10 mouse cellular contexts compared by ENCODE assay signal in genomic region chr14:61493511-61494135, GRCm38 (mm10). TPM values are rescaled to one million over a fixed set of nuclear protein-coding genes. Genes with fewer than 3 reads are reported as not detected.
DNase-seq lines count a peak whose midpoint lies in the region; ATAC-seq lines count a peak whose summit lies in the region.
"Had no signal": no experiment of that assay in that cellular context is flagged by ENCODE, and none has a peak within 500 bp of the region (broad histone marks: within the 10 kb centered on the region; RNA-seq: fewer than 3 reads in every experiment).

No protein-coding gene starts in this region.

- H3K36me3 ChIP-seq in kidney, embryonic 15.5 days: no peaks in the 10 kb centered on the region
- no peaks in the 10 kb centered on the region for H3K36me3 ChIP-seq in forebrain, embryonic 10.5 days (replicated peaks)
- H3K36me3 ChIP-seq: limb, embryonic 15.5 days had no signal

- no peak overlapping the region for H3K9ac ChIP-seq in kidney, embryonic 15.5 days
- H3K9ac ChIP-seq: limb, embryonic 15.5 days had no signal

- H3K27me3 ChIP-seq in kidney, embryonic 15.5 days: no peaks in the 10 kb centered on the region
- no peaks in the 10 kb centered on the region for H3K27me3 ChIP-seq in forebrain, embryonic 10.5 days (ENCODE audit: poor library complexity, severe bottlenecking)
- H3K27me3 ChIP-seq: limb, embryonic 15.5 days had no signal

- no peak overlapping the region for H3K27ac ChIP-seq in kidney, embryonic 15.5 days
- no peak overlapping the region for H3K27ac ChIP-seq in forebrain, embryonic 10.5 days
- H3K27ac ChIP-seq: limb, embryonic 15.5 days had no signal

- no peaks in the 10 kb centered on the region for H3K4me1 ChIP-seq in kidney, embryonic 15.5 days
- H3K4me1 ChIP-seq in forebrain, embryonic 10.5 days: peaks cover 7% of the 10 kb centered on the region
- H3K4me1 ChIP-seq: limb, embryonic 15.5 days had no signal

- WGBS in kidney, embryonic 15.5 days: 49% methylated on average over 6 of the region's 6 CpGs
- WGBS in forebrain, embryonic 10.5 days: 67% methylated on average over 6 of the region's 6 CpGs

- no peak overlapping the region for H3K4me2 ChIP-seq in kidney, embryonic 15.5 days
- H3K4me2 ChIP-seq: limb, embryonic 15.5 days had no signal

- no peaks in the 10 kb centered on the region for H3K9me3 ChIP-seq in kidney, embryonic 15.5 days (replicated peaks)
- no peaks in the 10 kb centered on the region for H3K9me3 ChIP-seq in forebrain, embryonic 10.5 days
- H3K9me3 ChIP-seq: limb, embryonic 15.5 days had no signal

- ATAC-seq in kidney, embryonic 15.5 days (replicated peaks; ENCODE audit: low FRiP score): no peak
- ATAC-seq: intestine, embryonic 16.5 days had no signal

- no peak overlapping the region for H3K4me3 ChIP-seq in kidney, embryonic 15.5 days (replicated peaks)
- no peak overlapping the region for H3K4me3 ChIP-seq in forebrain, embryonic 10.5 days
- H3K4me3 ChIP-seq: erythroblast, embryonic 14.5 days; limb, embryonic 15.5 days had no signal

- DNase-seq in kidney, postnatal 36 days: peak; percentile 1 to 30
- DNase-seq in 3134 (ENCODE audit: extremely low read depth, insufficient read length, low spot score) (peak; percentile 19), 3T3-L1 (ENCODE audit: low read depth, low spot score) (peak; percentile 13), MN1 (ENCODE audit: low spot score) (no peak)
- peak; percentile 35 for DNase-seq in cerebellum, adult 9-11 months
- no peak for DNase-seq in forebrain, embryonic 10.5 days (ENCODE audit: extremely low spot score, low spot score)

RNA-seq across cellular contexts. Expression of gene Kpna3, which starts 53.9 kb away (rescaled TPM):
- 48.4 and 48.8 TPM in 2 replicates for polyA plus RNA-seq in kidney, embryonic 15.5 days (2015; fragmentation: Nextera tagmentation; extraction: Ambion mirVana)
- polyA plus RNA-seq in forebrain, embryonic 10.5 days (2016; fragmentation: Nextera tagmentation; extraction: Ambion mirVana): 89.8 and 92.4 TPM in 2 replicates

Comparison
In these comparisons a context has a peak if more than half of its experiments do, and no peak if none do; other contexts are left out.
1. DNase-seq: peak in kidney, postnatal 36 days (2 of 2), 3134 (single experiment), 3T3-L1 (single experiment) and cerebellum, adult 9-11 months (single experiment); none in forebrain, embryonic 10.5 days (single experiment) and MN1 (single experiment).